Comparison of ENCODE assay signal across 8 mouse cellular contexts in genomic region chr10:23116786-23117410, GRCm38 (mm10).
DNase-seq lines count a peak whose midpoint lies in the region; ATAC-seq lines count a peak whose summit lies in the region.

No protein-coding gene starts in this region.

- DNase-seq in Muller cell, postnatal 12 days (ENCODE audit: inconsistent ontology term) = peak; percentile 36
- DNase-seq in c-Kit-positive CD71-positive TER-119-negative erythroid progenitor cells, embryonic 14.5 days (ENCODE audit: low read depth) = peak; percentile 68
- DNase-seq in heart, postnatal 36 days = peak; percentile 66 to 74
- DNase-seq in layer of hippocampus, postnatal 36 days = peak; percentile 74 to 79
- DNase-seq in lung, postnatal 25 days (ENCODE audit: low spot score) = peak; percentile 49
- peak; percentile 78 to 88 for DNase-seq in right cerebral cortex, postnatal 10 days (ENCODE audit: low spot score in 2 of 2)
- peak; percentile 19 for DNase-seq in yolk sac, embryonic 10.5 days (ENCODE audit: low spot score)

- ATAC-seq in forebrain, embryonic 12.5 days (ENCODE audit: low FRiP score) = peak; percentile 83; the same call in 1 of the 2 replicates

- no peak overlapping the region for H3K9ac ChIP-seq in forebrain, embryonic 12.5 days

- H3K9me3 ChIP-seq in forebrain, embryonic 12.5 days = no peaks in the 10 kb centered on the region

- WGBS in forebrain, embryonic 12.5 days = 37% methylated on average over 10 of the region's 10 CpGs

- no peak overlapping the region for H3K4me3 ChIP-seq in forebrain, embryonic 12.5 days (replicated peaks)

- H3K36me3 ChIP-seq in forebrain, embryonic 12.5 days (replicated peaks) = no peaks in the 10 kb centered on the region

- H3K4me2 ChIP-seq in forebrain, embryonic 12.5 days = no peak overlapping the region

- H3K27me3 ChIP-seq in forebrain, embryonic 12.5 days = no peaks in the 10 kb centered on the region

- intact Hi-C loops in heart, postnatal 36 days (cut with DNase I) = loop anchor here (2.0 kb wide), 3 partner anchors 286 to 660 kb away; no protein-coding TSS in a partner anchor

- no peaks in the 10 kb centered on the region for H3K4me1 ChIP-seq in forebrain, embryonic 12.5 days

- no peak overlapping the region for H3K27ac ChIP-seq in forebrain, embryonic 12.5 days

Comparison
In these comparisons a context has a peak if more than half of its experiments do, and no peak if none do; other contexts are left out.
1. DNase-seq: peak in every context shown above with its lines; median percentile 83 in right cerebral cortex, postnatal 10 days; 76 in layer of hippocampus, postnatal 36 days; 70 in heart, postnatal 36 days; 68 in c-Kit-positive CD71-positive TER-119-negative erythroid progenitor cells, embryonic 14.5 days; 49 in lung, postnatal 25 days; 36 in Muller cell, postnatal 12 days; 19 in yolk sac, embryonic 10.5 days.